Mouse (Mus musculus): ENCODE data around the gene Ndfip2. TPM values are rescaled to one million over a fixed set of nuclear protein-coding genes. Genes with fewer than 3 reads are reported as not detected.

The Ndfip2 gene
- polyA plus RNA-seq, 1 experiment from 2014 or later = 42.7 TPM

GRCm38 (mm10) chr14:105328397-105329302 is 70.3 kb downstream of the Ndfip2 start:
- Histone ChIP-seq H3K36me3 (replicated peaks) (no peaks in the 10 kb centered on the region), H3K4me1 (peaks cover 14% of the 10 kb centered on the region), H3K27me3 (replicated peaks; ENCODE audit: low read depth, poor library complexity, severe bottlenecking) (no peaks in the 10 kb centered on the region; the same call in 1 of the 2 replicates), H3K4me3 (peak overlapping the region; percentile 32), H3K27ac (replicated peaks) (peak overlapping the region; percentile 52), H3K9me3 (peaks cover 4% of the 10 kb centered on the region; the same call in 1 of the 2 replicates)
- DNase-seq (ENCODE audit: low spot score) = peak; percentile 53
- WGBS = 27% methylated on average over 13 of the region's 13 CpGs

- H3K27ac ChIP-seq (replicated peaks) = no peak overlapping the region
- H3K9me3 ChIP-seq = no peaks in the 10 kb centered on the region
- H3K36me3 ChIP-seq (replicated peaks) = no peaks in the 10 kb centered on the region
- H3K4me3 ChIP-seq = peak overlapping the region; percentile 4
- peaks cover 8% of the 10 kb centered on the region for H3K4me1 ChIP-seq
- DNase-seq (ENCODE audit: low spot score) = no peak
- WGBS = 63% methylated on average over 16 of the region's 16 CpGs
- H3K27me3 ChIP-seq (replicated peaks; ENCODE audit: low read depth, poor library complexity, severe bottlenecking) = no peaks in the 10 kb centered on the region; the same call in 1 of the 2 replicates
Observed at GRCm38 (mm10) chr14:105333475-105334094, 75.2 kb downstream of the Ndfip2 start.

- WGBS = 73% methylated on average over 8 of the region's 8 CpGs
- H3K9me3 ChIP-seq = no peaks in the 10 kb centered on the region
- no peaks in the 10 kb centered on the region for H3K36me3 ChIP-seq (replicated peaks)
- H3K27me3 ChIP-seq (replicated peaks; ENCODE audit: low read depth, poor library complexity, severe bottlenecking) = no peaks in the 10 kb centered on the region
- DNase-seq (ENCODE audit: low spot score) = peak; percentile 28
- no peak overlapping the region for H3K4me3 ChIP-seq
- H3K27ac ChIP-seq (replicated peaks) = peak overlapping the region; percentile 62; the same call in 1 of the 2 replicates
- H3K4me1 ChIP-seq = no peaks in the 10 kb centered on the region; the same call in 1 of the 2 replicates
Observed at GRCm38 (mm10) chr14:105341765-105342164, 83.4 kb downstream of the Ndfip2 start.

- 42% methylated on average over 11 of the region's 11 CpGs for WGBS
Observed at GRCm38 (mm10) chr14:105354121-105354520, 95.7 kb downstream of the Ndfip2 start.

More at GRCm38 (mm10) chr14:105354121-105354520, 95.7 kb downstream of the Ndfip2 start:
- Histone ChIP-seq H3K27me3 (replicated peaks; ENCODE audit: low read depth, poor library complexity, severe bottlenecking) (peaks cover 7% of the 10 kb centered on the region), H3K4me1 (peaks cover 9% of the 10 kb centered on the region), H3K4me3 (no peak overlapping the region), H3K9me3 (no peaks in the 10 kb centered on the region), H3K36me3 (replicated peaks) (no peaks in the 10 kb centered on the region), H3K27ac (replicated peaks) (no peak overlapping the region)
- peak; percentile 64 for DNase-seq (ENCODE audit: low spot score)

Other genes starting within 250 kb of the Ndfip2 start
- gene Rbm26, start 81.2 kb upstream of the Ndfip2 start, polyA plus RNA-seq (2016; fragmentation: Nextera tagmentation; extraction: Ambion mirVana) = 38.1 and 39.8 TPM in 2 replicates

All from embryonic facial prominence, embryonic 10.5 days (tissue).